Mouse (Mus musculus) heart, embryonic 14.5 days (tissue): ENCODE results near the gene Mid1. TPM values are rescaled to one million over a fixed set of nuclear protein-coding genes. Genes with fewer than 3 reads are reported as not detected.
"Not testable (repeated sequence)": the region's sequence is repeated elsewhere in the genome, so short reads cannot be mapped to it uniquely, and the experiment has no call there.

ENCODE experiments used
- ATAC-seq: fragments of 200-750 bp; cut with Nextera tagmentation; 2 replicates; pipeline ENCODE4 v1.8.0; 2017; ENCODE audit warnings: low read depth, moderate TSS enrichment; ENCODE audit not compliant: insufficient number of reproducible peaks, insufficient read depth, low FRiP score
- H3K27ac ChIP-seq, 2 experiments: fragments of 200-500 bp in 1 of 2; fragments of 300-500 bp in 1 of 2; sonication (generic) in 1 of 2; replicated peaks in 1 of 2; 2 replicates each; pipeline ENCODE4 v1.5.1; 2012 to 2014; ENCODE audit warnings: low read depth in 2 of 2, low read length in 2 of 2, control low read depth in 1 of 2, mild to moderate bottlenecking in 1 of 2, mixed read lengths in 1 of 2; ENCODE audit not compliant: control insufficient read depth in 1 of 2, insufficient read depth in 1 of 2
- H3K27me3 ChIP-seq: fragments of 300-500 bp; sonication (generic); 2 replicates; pipeline ENCODE4 v1.6.1; 2014; ENCODE audit warnings: mild to moderate bottlenecking, low read length, control low read depth; ENCODE audit not compliant: control insufficient read depth, insufficient read depth
- H3K36me3 ChIP-seq: fragments of 300-500 bp; sonication (generic); 2 replicates; pipeline ENCODE4 v1.6.1; 2014; ENCODE audit warnings: mild to moderate bottlenecking, control low read depth, low read length, mixed read lengths; ENCODE audit not compliant: control insufficient read depth, insufficient read depth
- H3K4me1 ChIP-seq, 2 experiments: fragments of 200-500 bp in 1 of 2; fragments of 300-500 bp in 1 of 2; sonication (generic) in 1 of 2; 2 replicates each; pipeline ENCODE4 v1.6.1; 2012 to 2014; ENCODE audit warnings: low read length in 2 of 2, control low read depth in 1 of 2, mixed read lengths in 1 of 2; ENCODE audit not compliant: control insufficient read depth in 2 of 2, insufficient read depth in 2 of 2
- H3K4me2 ChIP-seq: fragments of 300-500 bp; sonication (generic); 2 replicates; pipeline ENCODE4 v1.6.1; 2014; ENCODE audit warnings: mild to moderate bottlenecking, low read length
- H3K4me3 ChIP-seq, 2 experiments: fragments of 200-500 bp in 1 of 2; fragments of 300-500 bp in 1 of 2; sonication (generic) in 1 of 2; 2 replicates each; pipeline ENCODE4 v1.5.1; 2012 to 2014; ENCODE audit warnings: low read length in 2 of 2, mild to moderate bottlenecking in 2 of 2, control low read depth in 1 of 2, low read depth in 1 of 2, moderate library complexity in 1 of 2; ENCODE audit not compliant: control insufficient read depth in 1 of 2, insufficient read depth in 1 of 2
- H3K9ac ChIP-seq: fragments of 300-500 bp; sonication (generic); 2 replicates; pipeline ENCODE4 v1.6.1; 2014; ENCODE audit warnings: mild to moderate bottlenecking, low read length
- H3K9me3 ChIP-seq: fragments of 300-500 bp; sonication (generic); 2 replicates; pipeline ENCODE4 v1.6.1; 2016; ENCODE audit warnings: low read length, control low read depth; ENCODE audit not compliant: control insufficient read depth
- WGBS: fragments of 180-500 bp; shearing (Covaris S2); extraction: QIAGEN DNeasy Blood & Tissue Kit; methylation state at CpG from one replicate; pipeline ENCODE4 v1.1.7; 2014; 5-methylcytosine and 5-hydroxymethylcytosine counted together
- polyA plus RNA-seq: library from polyadenylated mRNA; unstranded; fragments of >200 nt; fragmentation: Nextera tagmentation; extraction: Ambion mirVana; gene quantifications from 2 replicates; pipeline ENCODE4 v1.2.1, GENCODE M21; 2014

Gene Mid1
- polyA plus RNA-seq, 1 experiment from 2014 or later = 8.1 TPM

- not testable (repeated sequence) for H3K4me3 ChIP-seq, H3K9me3 ChIP-seq, ATAC-seq, H3K9ac ChIP-seq, H3K4me2 ChIP-seq, H3K4me1 ChIP-seq, H3K27me3 ChIP-seq, H3K36me3 ChIP-seq, H3K27ac ChIP-seq
- WGBS = 68% methylated on average over 3 of the region's 3 CpGs
These were observed 288.8 kb downstream of the Mid1 start for GRCm38 (mm10) chrX:169973806-169974205.

- H3K4me3 ChIP-seq, H3K9ac ChIP-seq, H3K4me2 ChIP-seq, H3K4me1 ChIP-seq, ATAC-seq, H3K27me3 ChIP-seq, H3K27ac ChIP-seq: not testable (repeated sequence)
- peaks cover 12% of the 10 kb centered on the region for H3K9me3 ChIP-seq
- WGBS = 65% methylated on average over 4 of the region's 4 CpGs
- peaks cover 11% of the 10 kb centered on the region for H3K36me3 ChIP-seq
These were observed 289.5 kb downstream of the Mid1 start for GRCm38 (mm10) chrX:169974456-169974855.

GRCm38 (mm10) chrX:169974974-169975373 is 290.0 kb downstream of the Mid1 start:
- Histone ChIP-seq H3K27ac (0 out of 4 replicates have a peak overlapping the region, but pooled peaks of 1 of the 2 experiments have one; percentile 15), H3K9me3 (peaks cover 14% of the 10 kb centered on the region), H3K36me3 (peaks cover 16% of the 10 kb centered on the region)
- ATAC-seq, H3K9ac ChIP-seq, H3K27me3 ChIP-seq, H3K4me3 ChIP-seq, H3K4me2 ChIP-seq, H3K4me1 ChIP-seq: not testable (repeated sequence)
- WGBS = 68% methylated on average over 6 of the region's 6 CpGs

GRCm38 (mm10) chrX:169975681-169976131 is 290.7 kb downstream of the Mid1 start:
- H3K27me3 ChIP-seq, H3K4me1 ChIP-seq, H3K9ac ChIP-seq, H3K4me3 ChIP-seq, H3K4me2 ChIP-seq: not testable (repeated sequence)
- peaks cover 14% of the 10 kb centered on the region for H3K9me3 ChIP-seq
- H3K36me3 ChIP-seq = peaks cover 18% of the 10 kb centered on the region
- ATAC-seq = peak; percentile 27
- H3K27ac ChIP-seq = peak overlapping the region; percentile 12 to 15; a peak in 1 of 4 replicates
- WGBS = 63% methylated on average over 3 of the region's 3 CpGs

GRCm38 (mm10) chrX:169976340-169976739 is 291.3 kb downstream of the Mid1 start:
- H3K9me3 ChIP-seq = peaks cover 14% of the 10 kb centered on the region
- H3K27me3 ChIP-seq, H3K27ac ChIP-seq, ATAC-seq, H3K9ac ChIP-seq, H3K4me3 ChIP-seq, H3K4me1 ChIP-seq, H3K4me2 ChIP-seq: not testable (repeated sequence)
- peaks cover 23% of the 10 kb centered on the region for H3K36me3 ChIP-seq
- 71% methylated on average over 5 of the region's 5 CpGs for WGBS

GRCm38 (mm10) chrX:169977856-169978435 is 292.9 kb downstream of the Mid1 start:
- not testable (repeated sequence) for H3K9ac ChIP-seq, H3K27me3 ChIP-seq, H3K4me2 ChIP-seq, ATAC-seq, H3K4me3 ChIP-seq, H3K4me1 ChIP-seq
- 77% methylated on average over 7 of the region's 7 CpGs for WGBS
- Histone ChIP-seq H3K27ac (peak overlapping the region; percentile 43 to 79; a peak in 3 of 4 replicates), H3K9me3 (peaks cover 23% of the 10 kb centered on the region), H3K36me3 (peaks cover 39% of the 10 kb centered on the region)

GRCm38 (mm10) chrX:169978436-169979381 is 293.7 kb downstream of the Mid1 start:
- H3K4me2 ChIP-seq = peak overlapping the region; percentile 28
- H3K27ac ChIP-seq = peak overlapping the region; percentile 43 to 79
- not testable (repeated sequence) for H3K27me3 ChIP-seq, H3K4me1 ChIP-seq, ATAC-seq, H3K4me3 ChIP-seq
- peaks cover 43% of the 10 kb centered on the region for H3K36me3 ChIP-seq
- peaks cover 28% of the 10 kb centered on the region for H3K9me3 ChIP-seq
- H3K9ac ChIP-seq = 0 out of 2 replicates have a peak overlapping the region, but pooled peaks have one; percentile 0
- whole genome bisulfite sequencing = 54% methylated on average over 29 of the region's 29 CpGs
